Mouse (Mus musculus) heart, embryonic 12.5 days (tissue): Measurements from ENCODE around the gene Apex1. TPM values are rescaled to one million over a fixed set of nuclear protein-coding genes. Genes with fewer than 3 reads are reported as not detected.
"Not testable (repeated sequence)": the region's sequence is repeated elsewhere in the genome, so short reads cannot be mapped to it uniquely, and the experiment has no call there.

Experiments used
- ATAC-seq: fragments of 200-750 bp; cut with Nextera tagmentation; 2 replicates; pipeline ENCODE4 v1.8.0; 2017; ENCODE audit warnings: moderate TSS enrichment, moderate library complexity; ENCODE audit not compliant: insufficient number of reproducible peaks, low FRiP score
- H3K27ac ChIP-seq: fragments of 300-500 bp; sonication (generic); 2 replicates; pipeline ENCODE4 v1.5.1; 2016; ENCODE audit warnings: mild to moderate bottlenecking, moderate library complexity; ENCODE audit not compliant: poor library complexity, severe bottlenecking
- H3K27me3 ChIP-seq: fragments of 300-500 bp; sonication (generic); replicated peaks from 2 replicates; pipeline ENCODE4 v1.6.1; 2016; ENCODE audit warnings: mild to moderate bottlenecking, moderate library complexity
- H3K36me3 ChIP-seq: fragments of 300-500 bp; sonication (generic); 2 replicates; pipeline ENCODE4 v1.6.1; 2016; ENCODE audit warnings: mild to moderate bottlenecking, moderate library complexity
- H3K4me1 ChIP-seq: fragments of 300-500 bp; sonication (generic); replicated peaks from 2 replicates; pipeline ENCODE4 v1.6.1; 2016; ENCODE audit warnings: mild to moderate bottlenecking
- H3K4me2 ChIP-seq: fragments of 300-500 bp; sonication (generic); 2 replicates; pipeline ENCODE4 v1.6.1; 2016; ENCODE audit warnings: mild to moderate bottlenecking, moderate library complexity
- H3K4me3 ChIP-seq: fragments of 300-500 bp; sonication (generic); 2 replicates; pipeline ENCODE4 v1.5.1; 2016; ENCODE audit warnings: mild to moderate bottlenecking
- H3K9ac ChIP-seq: fragments of 300-500 bp; sonication (generic); 2 replicates; pipeline ENCODE4 v1.6.1; 2016; ENCODE audit warnings: mild to moderate bottlenecking, moderate library complexity
- H3K9me3 ChIP-seq: fragments of 300-500 bp; sonication (generic); replicated peaks from 2 replicates; pipeline ENCODE4 v1.6.1; 2016; ENCODE audit warnings: mild to moderate bottlenecking, moderate library complexity
- whole genome bisulfite sequencing: fragments of 180-500 bp; shearing (Covaris S2); methylation state at CpG from one replicate; pipeline ENCODE4 v1.1.7; 2016; 5-methylcytosine and 5-hydroxymethylcytosine counted together
- polyA plus RNA-seq: library from polyadenylated mRNA; unstranded; fragments of >200 nt; fragmentation: Nextera tagmentation; extraction: Ambion mirVana; gene quantifications from 2 replicates; pipeline ENCODE4 v1.2.1, GENCODE M21; 2016

Gene Apex1
- polyA plus RNA-seq, 1 experiment from 2014 or later = 152 TPM

DNA sequence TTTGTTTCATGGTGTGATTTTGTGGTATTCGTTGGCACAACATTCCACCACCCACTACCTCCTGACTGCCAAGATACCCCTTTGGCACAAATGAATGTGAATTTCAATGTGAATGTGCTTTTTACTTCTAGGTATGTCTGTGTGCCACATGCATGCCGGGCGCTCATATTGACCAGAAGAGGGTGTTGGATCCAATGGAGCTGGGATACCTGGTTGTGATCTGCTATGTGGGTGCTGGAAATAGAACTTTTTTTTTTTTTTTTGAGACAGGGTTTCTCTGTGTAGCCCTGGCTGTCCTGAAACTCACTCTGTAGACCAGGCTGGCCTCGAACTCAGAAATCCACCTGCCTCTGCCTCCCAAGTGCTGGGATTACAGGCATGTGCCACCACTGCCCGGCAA is 48.3 kb downstream of the Apex1 start:
- 86% methylated on average over 5 of the region's 5 CpGs for WGBS
- not testable (repeated sequence) for H3K36me3 ChIP-seq

GRCm38 (mm10) chr14:50973700-50974099 is 48.9 kb downstream of the Apex1 start:
- no peak overlapping the region for H3K4me3 ChIP-seq
- H3K9me3 ChIP-seq = no peaks in the 10 kb centered on the region
- H3K4me1 ChIP-seq = peaks cover 9% of the 10 kb centered on the region
- 46% methylated on average over 4 of the region's 4 CpGs for WGBS
- H3K27me3 ChIP-seq = no peaks in the 10 kb centered on the region
- no peak for ATAC-seq
- no peak overlapping the region for H3K4me2 ChIP-seq
- H3K27ac ChIP-seq = no peak overlapping the region
- H3K9ac ChIP-seq = no peak overlapping the region
- H3K36me3 ChIP-seq = no peaks in the 10 kb centered on the region

More for the DNA sequence above, 48.3 kb downstream of the Apex1 start:
- not testable (repeated sequence) for H3K4me1 ChIP-seq, H3K4me3 ChIP-seq, H3K27me3 ChIP-seq, H3K4me2 ChIP-seq, ATAC-seq, H3K9ac ChIP-seq, H3K9me3 ChIP-seq, H3K27ac ChIP-seq

GRCm38 (mm10) chr14:50975001-50975400 is 50.2 kb downstream of the Apex1 start:
- H3K4me3 ChIP-seq = no peak overlapping the region
- H3K36me3 ChIP-seq = no peaks in the 10 kb centered on the region
- no peak overlapping the region for H3K9ac ChIP-seq
- H3K4me1 ChIP-seq = peaks cover 5% of the 10 kb centered on the region
- 36% methylated on average over 5 of the region's 5 CpGs for WGBS
- H3K9me3 ChIP-seq = no peaks in the 10 kb centered on the region
- no peaks in the 10 kb centered on the region for H3K27me3 ChIP-seq
- no peak overlapping the region for H3K27ac ChIP-seq
- no peak for ATAC-seq
- no peak overlapping the region for H3K4me2 ChIP-seq

DNA sequence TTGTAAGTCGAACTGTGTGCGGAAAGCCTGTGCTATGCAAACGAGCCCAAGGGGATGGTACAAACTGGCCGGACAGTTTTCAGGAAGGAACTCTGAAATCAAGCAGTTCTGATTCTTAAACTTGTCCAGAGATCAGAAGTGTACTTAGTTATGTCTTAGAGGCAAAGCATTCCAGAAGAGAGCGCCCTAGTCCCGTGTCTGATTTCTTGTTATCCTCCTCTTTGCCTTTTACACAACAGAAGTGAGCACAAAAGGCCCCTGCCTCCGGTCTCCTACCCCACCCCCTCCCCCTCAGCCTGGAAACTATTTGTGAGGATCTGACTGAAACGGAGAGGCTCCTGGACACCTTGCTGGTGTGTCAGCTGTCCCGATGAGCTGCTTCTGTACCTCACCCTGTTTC is 51.9 kb downstream of the Apex1 start:
- Histone ChIP-seq H3K4me1 (peaks cover 5% of the 10 kb centered on the region), H3K36me3 (no peaks in the 10 kb centered on the region), H3K9me3 (no peaks in the 10 kb centered on the region), H3K4me3 (no peak overlapping the region), H3K27me3 (no peaks in the 10 kb centered on the region), H3K4me2 (peak overlapping the region; percentile 32), H3K9ac (no peak overlapping the region), H3K27ac (no peak overlapping the region)
- ATAC-seq = no peak
- WGBS = 26% methylated on average over 9 of the region's 9 CpGs

Other genes starting within 250 kb of the Apex1 start
- gene Olfr747, start 231.8 kb upstream of the Apex1 start, polyA plus RNA-seq = not detected in 2 replicates
- not detected in 2 replicates for gene Olfr748, start 217.6 kb upstream of the Apex1 start, polyA plus RNA-seq
- not detected in 2 replicates for gene Olfr749, start 179.9 kb upstream of the Apex1 start, polyA plus RNA-seq
- gene Ttc5, start 139.4 kb upstream of the Apex1 start, polyA plus RNA-seq = 46.1 and 48.1 TPM in 2 replicates
- not detected in 2 replicates for gene Ccnb1ip1, start 117.2 kb upstream of the Apex1 start, polyA plus RNA-seq
- gene Parp2, start 117.1 kb upstream of the Apex1 start, polyA plus RNA-seq = 40.4 and 41.2 TPM in 2 replicates
- gene Tep1, start 54.4 kb upstream of the Apex1 start, polyA plus RNA-seq = 6.0 and 6.1 TPM in 2 replicates
- gene Klhl33, start 27.5 kb upstream of the Apex1 start, polyA plus RNA-seq = 0.08 and 0.09 TPM in 2 replicates
- gene Osgep, start 75 bp upstream of the Apex1 start, polyA plus RNA-seq = 108 and 111 TPM in 2 replicates
- gene Pip4p1, start 5.9 kb downstream of the Apex1 start, polyA plus RNA-seq = 33.6 and 37.3 TPM in 2 replicates
- gene Pnp, start 6.1 kb downstream of the Apex1 start, polyA plus RNA-seq = 39.0 and 43.8 TPM in 2 replicates
- gene Gm49342, start 19.5 kb downstream of the Apex1 start, polyA plus RNA-seq = not detected in 2 replicates
- 0.17 and 0.32 TPM in 2 replicates for gene Pnp2, start 31.0 kb downstream of the Apex1 start, polyA plus RNA-seq
- 0.41 TPM in 1 of 2 replicates, not detected in the other for gene Rnase10, start 82.8 kb downstream of the Apex1 start, polyA plus RNA-seq
- gene Rnase9, start 116.9 kb downstream of the Apex1 start, polyA plus RNA-seq = not detected in 2 replicates
- not detected in 2 replicates for gene Rnase11, start 125.2 kb downstream of the Apex1 start, polyA plus RNA-seq
- 0.51 and 0.70 TPM in 2 replicates for gene Rnase12, start 132.7 kb downstream of the Apex1 start, polyA plus RNA-seq
- gene Olfr750, start 149.5 kb downstream of the Apex1 start, polyA plus RNA-seq = not detected in 2 replicates
- 13.7 and 15.0 TPM in 2 replicates for gene Rnase4, start 166.1 kb downstream of the Apex1 start, polyA plus RNA-seq
- 2.0 and 3.2 TPM in 2 replicates for gene Ang, start 166.2 kb downstream of the Apex1 start, polyA plus RNA-seq
- gene Eddm3b, start 189.5 kb downstream of the Apex1 start, polyA plus RNA-seq = not detected in 2 replicates
- gene Rnase6, start 198.9 kb downstream of the Apex1 start, polyA plus RNA-seq = 0.29 TPM in 1 of 2 replicates, not detected in the other
- 0.19 TPM in 1 of 2 replicates, not detected in the other for gene Rnase1, start 221.8 kb downstream of the Apex1 start, polyA plus RNA-seq
- gene Rnase2b, start 237.3 kb downstream of the Apex1 start, polyA plus RNA-seq = not detected in 2 replicates